15 mouse cellular contexts compared by ENCODE assay signal in genomic region chr4:115954656-115955493, GRCm38 (mm10). TPM values are rescaled to one million over a fixed set of nuclear protein-coding genes. Genes with fewer than 3 reads are reported as not detected.
DNase-seq lines count a peak whose midpoint lies in the region; ATAC-seq and TF ChIP-seq lines count a peak whose summit lies in the region.
"Had no signal": no experiment of that assay in that cellular context is flagged by ENCODE, and none has a peak within 500 bp of the region (broad histone marks: within the 10 kb centered on the region; RNA-seq: fewer than 3 reads in every experiment).

No protein-coding gene starts in this region.

- intact Hi-C loops in left cerebral cortex, postnatal 4 days (cut with DNase I) = no loop called here

- 1% methylated on average over 19 of the region's 19 CpGs for WGBS in forebrain, embryonic 14.5 days
- 6% methylated on average over 19 of the region's 19 CpGs for WGBS in limb, embryonic 13.5 days
- 6% methylated on average over 19 of the region's 19 CpGs for WGBS in liver, embryonic 12.5 days (ENCODE audit: insufficient replicate concordance)

- H3K27me3 ChIP-seq in E14TG2a.4 (ENCODE audit: insufficient read depth, low read length) = peaks cover 58% of the 10 kb centered on the region
- H3K27me3 ChIP-seq in forebrain, embryonic 14.5 days (replicated peaks; ENCODE audit: control insufficient read depth, insufficient read depth, low read length) = peaks cover 83% of the 10 kb centered on the region
- peaks cover 93% of the 10 kb centered on the region for H3K27me3 ChIP-seq in limb, embryonic 13.5 days
- H3K27me3 ChIP-seq in liver, embryonic 12.5 days (replicated peaks) = peaks cover 99% of the 10 kb centered on the region

- H3K36me3 ChIP-seq in E14TG2a.4 (ENCODE audit: insufficient read depth, low read length) = no peaks in the 10 kb centered on the region
- H3K36me3 ChIP-seq in forebrain, embryonic 14.5 days (ENCODE audit: control insufficient read depth, insufficient read depth, low read length) = no peaks in the 10 kb centered on the region
- no peaks in the 10 kb centered on the region for H3K36me3 ChIP-seq in limb, embryonic 13.5 days
- no peaks in the 10 kb centered on the region for H3K36me3 ChIP-seq in liver, embryonic 12.5 days

- H3K9ac ChIP-seq in forebrain, embryonic 14.5 days (ENCODE audit: low read length) = peak overlapping the region; percentile 5; the same call in 1 of the 2 replicates
- H3K9ac ChIP-seq in limb, embryonic 13.5 days = no peak overlapping the region; the same call in 1 of the 2 replicates
- H3K9ac ChIP-seq in liver, embryonic 12.5 days = no peak overlapping the region

- H3K27ac ChIP-seq in forebrain, embryonic 14.5 days (ENCODE audit: low read depth, low read length) = no peak overlapping the region
- H3K27ac ChIP-seq in limb, embryonic 13.5 days = no peak overlapping the region
- H3K27ac ChIP-seq in liver, embryonic 12.5 days = no peak overlapping the region

- peak overlapping the region; percentile 64 for H3K4me3 ChIP-seq in E14TG2a.4 (replicated peaks; ENCODE audit: low read length)
- H3K4me3 ChIP-seq in forebrain, embryonic 14.5 days (ENCODE audit: low read depth, low read length) = no peak overlapping the region; the same call in 1 of the 2 replicates
- H3K4me3 ChIP-seq in limb, embryonic 13.5 days = no peak overlapping the region
- no peak overlapping the region for H3K4me3 ChIP-seq in liver, embryonic 12.5 days

- no peak; the same call in 1 of the 2 replicates for ATAC-seq in forebrain, embryonic 14.5 days
- no peak for ATAC-seq in limb, embryonic 13.5 days (ENCODE audit: low FRiP score, low read depth)
- ATAC-seq in liver, embryonic 12.5 days = no peak

- peaks cover 5% of the 10 kb centered on the region; the same call in 1 of the 2 replicates for H3K9me3 ChIP-seq in E14TG2a.4 (ENCODE audit: low read length)
- no peaks in the 10 kb centered on the region for H3K9me3 ChIP-seq in forebrain, embryonic 14.5 days (replicated peaks; ENCODE audit: control insufficient read depth, low read length)
- H3K9me3 ChIP-seq in limb, embryonic 13.5 days = no peaks in the 10 kb centered on the region
- H3K9me3 ChIP-seq in liver, embryonic 12.5 days (replicated peaks) = no peaks in the 10 kb centered on the region

- peaks cover 38% of the 10 kb centered on the region for H3K4me1 ChIP-seq in E14TG2a.4 (replicated peaks; ENCODE audit: low read depth, low read length)
- H3K4me1 ChIP-seq in forebrain, embryonic 14.5 days (ENCODE audit: control insufficient read depth, insufficient read depth, low read length) = no peaks in the 10 kb centered on the region
- 0 out of 2 replicates have a peak, but pooled peaks cover 3% of the 10 kb centered on the region for H3K4me1 ChIP-seq in limb, embryonic 13.5 days
- no peaks in the 10 kb centered on the region for H3K4me1 ChIP-seq in liver, embryonic 12.5 days

- peak overlapping the region; percentile 30 for H3K4me2 ChIP-seq in forebrain, embryonic 14.5 days (ENCODE audit: low read length)
- peak overlapping the region; percentile 32; the same call in 1 of the 2 replicates for H3K4me2 ChIP-seq in limb, embryonic 13.5 days (replicated peaks)
- H3K4me2 ChIP-seq in liver, embryonic 12.5 days = no peak overlapping the region

- TF ChIP-seq CTCF in E14TG2a.4 (conservative IDR thresholded peaks at IDR 0.05; ENCODE audit: low read length) = no peak

- peak; percentile 94 for DNase-seq in ES-CJ7 (ENCODE audit: low read depth, low spot score)
- no peak for DNase-seq in forebrain, embryonic 14.5 days (ENCODE audit: low spot score)
- DNase-seq in spleen, postnatal 14 days (ENCODE audit: low spot score in 2 of 2) = no peak
- DNase-seq in left cerebral cortex, postnatal 4 days = no peak
- DNase-seq: adrenal gland, postnatal 14 days; cerebellum, adult 18-20 months; gastrocnemius, postnatal 10 days; thymus, adult 2 months had no signal

RNA-seq across cellular contexts. Expression of gene Dmbx1, which starts 15.1 kb away (rescaled TPM):
- polyA plus RNA-seq in forebrain, embryonic 14.5 days (2014; fragmentation: Nextera tagmentation; extraction: Ambion mirVana) = 0.05 TPM in 2 replicates
- polyA plus RNA-seq in limb, embryonic 13.5 days (2015; fragmentation: Nextera tagmentation; extraction: Ambion mirVana) = 0.18 TPM in 1 of 2 replicates, not detected in the other
- not detected in 2 replicates for polyA plus RNA-seq in liver, embryonic 12.5 days (2016; fragmentation: Nextera tagmentation; extraction: Ambion mirVana)
- total RNA-seq in left cerebral cortex, postnatal 4 days (2021) = under 1 TPM; 0.10 to 0.38 TPM
- total RNA-seq: adrenal gland, postnatal 14 days; gastrocnemius, postnatal 10 days; hematopoietic stem cell, adult 5-6 weeks; neutrophil, adult 5-6 weeks had no signal
- polyA plus RNA-seq: large intestine, adult 2 months; small intestine, adult 2 months had no signal
